Mouse (Mus musculus): Measurements from ENCODE around the gene Elobl.
"Not testable (repeated sequence)": the region's sequence is repeated elsewhere in the genome, so short reads cannot be mapped to it uniquely, and the experiment has no call there.

Gene Elobl

GRCm38 (mm10) chr11:88966881-88967361 is at the start of gene Elobl:
Elobl (minus strand) TSS chr11:88966931.
- DNase-seq (ENCODE audit: low spot score in 2 of 2): no peak

- no peak for DNase-seq (ENCODE audit: low spot score in 2 of 2)
Observed at GRCm38 (mm10) chr11:89012241-89012640, 45.5 kb upstream of the Elobl start.

- no peak for DNase-seq (ENCODE audit: low spot score in 2 of 2)
Observed at GRCm38 (mm10) chr11:89009496-89009895, 42.8 kb upstream of the Elobl start.

- DNase-seq (ENCODE audit: low spot score in 2 of 2): no peak
Observed at GRCm38 (mm10) chr11:89009066-89009465, 42.3 kb upstream of the Elobl start.

GRCm38 (mm10) chr11:89007582-89007981 is 40.9 kb upstream of the Elobl start:
- DNase-seq (ENCODE audit: low spot score in 2 of 2): no peak

GRCm38 (mm10) chr11:89006404-89006803 is 39.7 kb upstream of the Elobl start:
- no peak for DNase-seq (ENCODE audit: low spot score in 2 of 2)

GRCm38 (mm10) chr11:89005473-89005872 is 38.7 kb upstream of the Elobl start:
- DNase-seq (ENCODE audit: low spot score in 2 of 2): no peak

- no peak for DNase-seq (ENCODE audit: low spot score in 2 of 2)
Observed at GRCm38 (mm10) chr11:89003726-89004125, 37.0 kb upstream of the Elobl start.

GRCm38 (mm10) chr11:89003078-89003477 is 36.3 kb upstream of the Elobl start:
- no peak for DNase-seq (ENCODE audit: low spot score in 2 of 2)

GRCm38 (mm10) chr11:89002621-89003020 is 35.9 kb upstream of the Elobl start:
- no peak for DNase-seq (ENCODE audit: low spot score in 2 of 2)

- no peak for DNase-seq (ENCODE audit: low spot score in 2 of 2)
Observed at GRCm38 (mm10) chr11:89002068-89002467, 35.3 kb upstream of the Elobl start.

GRCm38 (mm10) chr11:89001569-89001968 is 34.8 kb upstream of the Elobl start:
- no peak for DNase-seq (ENCODE audit: low spot score in 2 of 2)

GRCm38 (mm10) chr11:89000527-89000819 is 33.7 kb upstream of the Elobl start:
- DNase-seq (ENCODE audit: low spot score in 2 of 2): no peak

- DNase-seq (ENCODE audit: low spot score in 2 of 2): peak in 1 of 2 experiments; percentile 28
Observed at GRCm38 (mm10) chr11:88999723-89000526, 33.2 kb upstream of the Elobl start.

- peak; percentile 91 to 94 for DNase-seq (ENCODE audit: low spot score in 2 of 2)
Observed at GRCm38 (mm10) chr11:88998974-88999722, 32.4 kb upstream of the Elobl start, which contains the start of gene Trim25. Trim25 (plus strand) TSS chr11:88999376.

GRCm38 (mm10) chr11:88998406-88998805 is 31.7 kb upstream of the Elobl start:
- no peak for DNase-seq (ENCODE audit: low spot score in 2 of 2)

GRCm38 (mm10) chr11:88997343-88997742 is 30.6 kb upstream of the Elobl start:
- not testable (repeated sequence) for DNase-seq (ENCODE audit: low spot score in 2 of 2)

- peak in 1 of 2 experiments; percentile 49 for DNase-seq (ENCODE audit: low spot score in 2 of 2)
Observed at GRCm38 (mm10) chr11:88996427-88996826, 29.7 kb upstream of the Elobl start.

GRCm38 (mm10) chr11:88995616-88996015 is 28.9 kb upstream of the Elobl start:
- DNase-seq (ENCODE audit: low spot score in 2 of 2): no peak

- no peak for DNase-seq (ENCODE audit: low spot score in 2 of 2)
Observed at GRCm38 (mm10) chr11:88994492-88994891, 27.8 kb upstream of the Elobl start.

- peak in 1 of 2 experiments; percentile 65 for DNase-seq (ENCODE audit: low spot score in 2 of 2)
Observed at GRCm38 (mm10) chr11:88993625-88994024, 26.9 kb upstream of the Elobl start.

GRCm38 (mm10) chr11:88993186-88993585 is 26.5 kb upstream of the Elobl start:
- no peak for DNase-seq (ENCODE audit: low spot score in 2 of 2)

GRCm38 (mm10) chr11:88989530-88989929 is 22.8 kb upstream of the Elobl start:
- DNase-seq (ENCODE audit: low spot score in 2 of 2): no peak

All from urinary bladder, postnatal 36 days (tissue).